In the genomic region with DNA sequence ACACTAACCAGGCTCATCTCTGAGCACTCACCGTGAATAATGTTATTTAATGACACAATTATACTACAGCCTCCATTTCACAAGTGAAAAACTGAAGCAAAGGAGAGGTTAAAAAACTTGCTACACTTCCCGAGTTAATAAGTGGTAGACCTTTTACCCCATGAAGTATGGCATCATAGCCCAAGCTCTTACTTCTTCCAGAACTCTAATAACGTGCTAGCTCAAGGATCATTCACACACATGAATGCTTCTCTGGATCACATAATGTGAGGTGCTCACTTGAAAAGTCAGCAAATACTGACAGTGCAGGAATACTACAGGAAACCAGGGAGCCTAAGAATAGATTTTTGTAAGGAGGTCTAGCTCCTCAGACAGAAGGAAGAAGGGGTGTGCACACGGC, we compare ENCODE assay signal across 23 mouse cellular contexts. TPM values are rescaled to one million over a fixed set of nuclear protein-coding genes. Genes with fewer than 3 reads are reported as not detected.
DNase-seq lines count a peak whose midpoint lies in the region; ATAC-seq and TF ChIP-seq lines count a peak whose summit lies in the region.
"Had no signal": no experiment of that assay in that cellular context is flagged by ENCODE, and none has a peak within 500 bp of the region (broad histone marks: within the 10 kb centered on the region; RNA-seq: fewer than 3 reads in every experiment).

No protein-coding gene starts in this region.

- H3K9ac ChIP-seq in heart, embryonic 13.5 days, result no peak overlapping the region
- no peak overlapping the region for H3K9ac ChIP-seq in liver, adult 2 months (ENCODE audit: low read depth, low read length)
- no peak overlapping the region for H3K9ac ChIP-seq in liver, embryonic 12.5 days
- H3K9ac ChIP-seq in lung, postnatal 0 days (replicated peaks; ENCODE audit: low read depth), result no peak overlapping the region
- H3K9ac ChIP-seq: forebrain, embryonic 13.5 days; heart, embryonic 12.5 days; hindbrain, embryonic 13.5 days had no signal

- no peak overlapping the region for H3K4me3 ChIP-seq in gastrocnemius, adult 2 months
- no peak overlapping the region for H3K4me3 ChIP-seq in heart, embryonic 13.5 days
- H3K4me3 ChIP-seq in liver, adult 2 months (ENCODE audit: insufficient read depth, low read depth, low read length), result no peak overlapping the region
- no peak overlapping the region for H3K4me3 ChIP-seq in liver, embryonic 12.5 days
- H3K4me3 ChIP-seq in lung, postnatal 0 days (ENCODE audit: low read depth, low read length), result no peak overlapping the region
- no peak overlapping the region for H3K4me3 ChIP-seq in lung, adult 2 months (replicated peaks; ENCODE audit: extremely low read depth, low read depth, low read length)
- H3K4me3 ChIP-seq: forebrain, embryonic 10.5 days; forebrain, embryonic 13.5 days; heart, embryonic 12.5 days; hindbrain, embryonic 10.5 days; hindbrain, embryonic 13.5 days had no signal

- peaks cover 14% of the 10 kb centered on the region for H3K4me1 ChIP-seq in heart, embryonic 13.5 days
- peaks cover 7% of the 10 kb centered on the region; the same call in 1 of the 2 replicates for H3K4me1 ChIP-seq in liver, adult 2 months (ENCODE audit: control insufficient read depth, insufficient read depth, low read length)
- no peaks in the 10 kb centered on the region for H3K4me1 ChIP-seq in liver, embryonic 12.5 days
- peaks cover 39% of the 10 kb centered on the region for H3K4me1 ChIP-seq in lung, postnatal 0 days (ENCODE audit: insufficient read depth, low read depth, low read length)
- H3K4me1 ChIP-seq in lung, adult 2 months (ENCODE audit: control insufficient read depth, insufficient read depth, low read length), result peaks cover 40% of the 10 kb centered on the region
- H3K4me1 ChIP-seq: forebrain, embryonic 13.5 days; hindbrain, embryonic 10.5 days; hindbrain, embryonic 13.5 days had no signal

- DNase-seq in gastrocnemius, adult 2 months, result no peak
- no peak for DNase-seq in gastrocnemius, adult 18-20 months (ENCODE audit: low spot score)
- no peak for DNase-seq in heart, postnatal 14 days
- DNase-seq in liver, adult 2 months (ENCODE audit: extremely low read depth, low read depth, low spot score), result no peak
- peak; percentile 71 for DNase-seq in lung, postnatal 0 days (ENCODE audit: low spot score)
- DNase-seq in lung, adult 2 months, result no peak
- DNase-seq: adrenal gland, adult 8-10 months; adrenal gland, postnatal 25 days; cerebellum, adult 18-20 months; cerebellum, adult 9-10 months; cerebellum, postnatal 14 days; gastrocnemius, postnatal 25 days; heart, postnatal 36 days had no signal

- no peak for TF ChIP-seq CTCF in gastrocnemius, adult 2 months (IDR thresholded peaks at IDR 0.05)
- TF ChIP-seq CTCF in liver, adult 2 months (IDR thresholded peaks at IDR 0.05; ENCODE audit: low read depth, low read length), result no peak
- TF ChIP-seq CTCF in lung, postnatal 0 days (IDR thresholded peaks at IDR 0.05), result no peak
- no peak for TF ChIP-seq CTCF in lung, adult 2 months (IDR thresholded peaks at IDR 0.05; ENCODE audit: insufficient read depth, low read length)

- H3K27ac ChIP-seq in gastrocnemius, adult 2 months, result peak overlapping the region; percentile 51
- H3K27ac ChIP-seq in heart, embryonic 13.5 days (replicated peaks), result 0 out of 2 replicates have a peak overlapping the region, but pooled peaks have one; percentile 39
- H3K27ac ChIP-seq in liver, adult 2 months (replicated peaks; ENCODE audit: insufficient read depth, low read depth, low read length), result peak overlapping the region; percentile 40; the same call in 1 of the 2 replicates
- no peak overlapping the region for H3K27ac ChIP-seq in liver, embryonic 12.5 days
- H3K27ac ChIP-seq in lung, postnatal 0 days (ENCODE audit: low read length), result 0 out of 2 replicates have a peak overlapping the region, but pooled peaks have one; percentile 43
- H3K27ac ChIP-seq: forebrain, embryonic 10.5 days; forebrain, embryonic 13.5 days; hindbrain, embryonic 10.5 days; hindbrain, embryonic 13.5 days had no signal

- H3K27me3 ChIP-seq in heart, embryonic 13.5 days (replicated peaks), result no peaks in the 10 kb centered on the region
- H3K27me3 ChIP-seq in liver, adult 2 months (ENCODE audit: control insufficient read depth, insufficient read depth, low read length), result no peaks in the 10 kb centered on the region
- no peaks in the 10 kb centered on the region; the same call in 1 of the 2 replicates for H3K27me3 ChIP-seq in liver, embryonic 12.5 days (replicated peaks)
- no peaks in the 10 kb centered on the region for H3K27me3 ChIP-seq in lung, postnatal 0 days (replicated peaks; ENCODE audit: insufficient read depth, low read length)
- H3K27me3 ChIP-seq: forebrain, embryonic 13.5 days; heart, embryonic 12.5 days; hindbrain, embryonic 13.5 days had no signal

- peak; percentile 63 for TF ChIP-seq EP300 in lung, postnatal 0 days (IDR thresholded peaks at IDR 0.05)

- peaks cover 5% of the 10 kb centered on the region; the same call in 1 of the 2 replicates for H3K79me2 ChIP-seq in liver, adult 2 months (ENCODE audit: control insufficient read depth, insufficient read depth, low read length)

- H3K9me3 ChIP-seq in heart, embryonic 13.5 days, result no peaks in the 10 kb centered on the region
- no peaks in the 10 kb centered on the region for H3K9me3 ChIP-seq in liver, embryonic 12.5 days (replicated peaks)
- H3K9me3 ChIP-seq in lung, postnatal 0 days (ENCODE audit: low read length), result no peaks in the 10 kb centered on the region
- H3K9me3 ChIP-seq: forebrain, embryonic 10.5 days; forebrain, embryonic 13.5 days; heart, embryonic 12.5 days; hindbrain, embryonic 10.5 days; hindbrain, embryonic 13.5 days had no signal

- no peak overlapping the region for H3K4me2 ChIP-seq in heart, embryonic 13.5 days
- H3K4me2 ChIP-seq in liver, embryonic 12.5 days, result no peak overlapping the region
- H3K4me2 ChIP-seq in lung, postnatal 0 days (replicated peaks; ENCODE audit: low read depth, low read length), result no peak overlapping the region
- H3K4me2 ChIP-seq: forebrain, embryonic 13.5 days; heart, embryonic 12.5 days; hindbrain, embryonic 13.5 days had no signal

- no peak for ATAC-seq in heart, embryonic 13.5 days (ENCODE audit: extremely low read depth, insufficient number of reproducible peaks, low FRiP score, low TSS enrichment)
- ATAC-seq in liver, embryonic 12.5 days, result no peak
- peak; percentile 61 for ATAC-seq in lung, postnatal 0 days
- ATAC-seq: activated CD4-positive, CD25-positive, alpha-beta regulatory T cell, adult 4 months; forebrain, embryonic 13.5 days; forebrain, embryonic 16.5 days; hindbrain, embryonic 16.5 days had no signal

- TF ChIP-seq POLR2A in liver, adult 2 months (IDR thresholded peaks at IDR 0.05; ENCODE audit: extremely low read depth, insufficient read depth, low read length), result no peak
- TF ChIP-seq POLR2A in lung, adult 2 months (IDR thresholded peaks at IDR 0.05; ENCODE audit: borderline replicate concordance, extremely low read depth, low read depth, low read length), result no peak

- no peaks in the 10 kb centered on the region for H3K36me3 ChIP-seq in heart, embryonic 13.5 days
- no peaks in the 10 kb centered on the region for H3K36me3 ChIP-seq in liver, adult 2 months (ENCODE audit: control insufficient read depth, insufficient read depth, low read length)
- H3K36me3 ChIP-seq in liver, embryonic 12.5 days, result no peaks in the 10 kb centered on the region
- H3K36me3 ChIP-seq in lung, postnatal 0 days (ENCODE audit: insufficient read depth, low read length), result no peaks in the 10 kb centered on the region
- H3K36me3 ChIP-seq: forebrain, embryonic 10.5 days; heart, embryonic 12.5 days; hindbrain, embryonic 10.5 days; hindbrain, embryonic 13.5 days had no signal

- intact Hi-C loops in gastrocnemius, adult 2 months (cut with DNase I), result no loop called here
- intact Hi-C loops in heart, postnatal 14 days (cut with DNase I), result no loop called here

- 66% methylated on average over 4 of the region's 4 CpGs for WGBS in heart, embryonic 13.5 days
- WGBS in liver, adult 2 months, result 60% methylated on average over 4 of the region's 4 CpGs
- 55% methylated on average over 4 of the region's 4 CpGs for WGBS in liver, embryonic 12.5 days (ENCODE audit: insufficient replicate concordance)
- WGBS in lung, postnatal 0 days, result 37% methylated on average over 4 of the region's 4 CpGs
- 50% methylated on average over 4 of the region's 4 CpGs for WGBS in lung, adult 2 months

RNA-seq across cellular contexts. Expression of gene Adgrf5, which starts 12.4 kb away (rescaled TPM):
- total RNA-seq in gastrocnemius, adult 2 months (2021), result 10 to 100 TPM; 78.8 to 85.4 TPM
- total RNA-seq in gastrocnemius, adult 18-20 months (2021), result 10 to 100 TPM; 58.1 to 66.3 TPM
- polyA plus RNA-seq in heart, embryonic 13.5 days (2015; fragmentation: Nextera tagmentation; extraction: Ambion mirVana), result 17.4 and 18.7 TPM in 2 replicates
- 100 to 1,000 TPM; 256 to 273 TPM for total RNA-seq in heart, postnatal 14 days (2021)
- total RNA-seq in liver, adult 2 months (2014; rRNA removed), result 25.8 and 29.6 TPM in 2 replicates
- 4.7 and 6.0 TPM in 2 replicates for polyA plus RNA-seq in liver, adult 2 months (2012; rRNA removed)
- 5.9 and 6.5 TPM in 2 replicates for polyA plus RNA-seq in liver, embryonic 12.5 days (2016; fragmentation: Nextera tagmentation; extraction: Ambion mirVana)
- 51.1 and 68.6 TPM in 2 replicates for polyA plus RNA-seq in lung, postnatal 0 days (2015; fragmentation: Nextera tagmentation; extraction: Ambion mirVana)
- polyA plus RNA-seq in lung, adult 2 months (2012; rRNA removed), result 242 and 327 TPM in 2 replicates
